Mouse (Mus musculus): Measurements from ENCODE around the gene Prr15l.
A peak's percentile ranks its signal among the peaks of the same experiment; 100 is the strongest.

Gene Prr15l

GRCm38 (mm10) chr11:96975511-96976378 lies 47.8 kb downstream of the Prr15l start:
- no peak for DNase-seq (ENCODE audit: low read depth, low spot score)

- DNase-seq (ENCODE audit: low read depth, low spot score): no peak
These were observed 48.4 kb downstream of the Prr15l start for GRCm38 (mm10) chr11:96976379-96976687.

DNA sequence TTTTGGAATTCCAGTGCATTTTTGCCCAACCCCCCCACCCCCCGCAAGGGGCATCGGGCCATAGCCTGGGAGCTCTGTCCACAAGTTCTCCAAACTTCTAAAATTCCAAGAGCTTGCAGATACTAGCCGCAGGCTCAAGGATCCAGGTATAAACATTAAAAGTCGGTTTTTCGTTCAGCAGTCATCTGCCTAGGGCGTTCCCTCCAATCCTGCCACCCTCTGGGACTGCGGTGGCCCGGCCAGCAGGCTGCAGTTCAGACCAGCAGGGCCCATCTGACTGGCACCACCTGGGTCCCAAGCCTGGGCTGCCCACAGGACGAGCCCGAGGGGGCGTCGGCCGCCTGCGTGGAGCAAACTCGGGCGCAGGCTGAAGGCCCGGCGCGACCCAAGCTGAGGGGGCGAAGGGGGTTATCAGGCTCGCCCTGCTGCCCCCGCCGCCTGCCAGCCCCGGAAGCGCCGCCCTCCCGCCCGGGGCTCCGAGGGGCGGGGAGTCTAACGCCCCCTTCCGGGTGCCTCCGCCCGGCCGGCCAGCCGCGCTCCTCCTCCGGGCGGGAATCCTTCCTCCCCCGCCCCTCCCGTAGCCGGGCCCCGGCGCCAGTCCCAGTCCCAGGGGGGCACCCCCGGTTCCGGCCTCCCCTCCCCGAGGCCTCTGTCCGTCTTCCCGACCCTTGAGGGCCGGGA lies 49.1 kb downstream of the Prr15l start:
- DNase-seq (ENCODE audit: low read depth, low spot score): peak; percentile 84

- peak; percentile 100 for DNase-seq (ENCODE audit: low read depth, low spot score)
These were observed 49.9 kb downstream of the Prr15l start for GRCm38 (mm10) chr11:96977606-96978400.

DNA sequence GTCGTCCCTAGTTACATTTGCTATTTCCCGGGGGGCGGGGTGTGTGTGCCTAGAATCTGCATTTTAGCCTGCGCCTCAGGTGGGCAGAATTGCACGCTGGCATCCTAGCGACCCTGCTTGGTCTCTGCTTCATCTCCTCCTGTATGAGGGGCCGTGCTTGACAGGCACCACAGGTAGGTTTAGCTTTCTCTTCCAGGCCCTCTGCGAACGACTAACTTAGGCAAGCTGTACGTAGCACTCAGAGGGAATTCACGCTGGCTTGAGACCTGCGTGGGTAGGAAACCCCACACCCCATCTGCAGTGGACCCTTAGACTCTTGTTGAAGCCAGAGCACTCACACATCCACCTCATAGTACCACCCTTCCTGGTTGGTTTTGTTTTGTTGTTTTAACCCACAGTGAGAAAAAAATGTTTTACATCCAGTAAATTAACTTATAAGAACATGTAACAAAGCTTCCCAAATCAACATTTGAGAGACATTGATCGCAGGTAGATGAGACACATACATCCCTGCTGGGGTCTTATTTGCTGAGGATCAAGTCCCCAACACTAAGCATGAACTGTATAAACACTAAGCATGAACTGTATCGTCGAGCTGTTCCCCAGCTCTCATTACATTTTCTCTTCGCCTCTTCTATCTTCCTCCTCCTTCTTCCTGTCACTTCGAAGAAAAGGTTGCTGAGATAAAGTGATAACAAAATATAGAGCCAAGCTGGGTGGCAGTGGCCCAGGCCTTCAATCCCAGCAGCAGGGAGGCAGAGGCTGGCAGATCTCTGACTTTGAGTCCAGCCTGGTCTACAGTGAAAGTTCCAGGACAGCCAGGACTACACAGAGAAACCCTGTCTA lies 50.7 kb downstream of the Prr15l start:
- no peak for DNase-seq (ENCODE audit: low read depth, low spot score)

- no peak for DNase-seq (ENCODE audit: low read depth, low spot score)
These were observed 51.4 kb downstream of the Prr15l start for GRCm38 (mm10) chr11:96979329-96979728.

DNA sequence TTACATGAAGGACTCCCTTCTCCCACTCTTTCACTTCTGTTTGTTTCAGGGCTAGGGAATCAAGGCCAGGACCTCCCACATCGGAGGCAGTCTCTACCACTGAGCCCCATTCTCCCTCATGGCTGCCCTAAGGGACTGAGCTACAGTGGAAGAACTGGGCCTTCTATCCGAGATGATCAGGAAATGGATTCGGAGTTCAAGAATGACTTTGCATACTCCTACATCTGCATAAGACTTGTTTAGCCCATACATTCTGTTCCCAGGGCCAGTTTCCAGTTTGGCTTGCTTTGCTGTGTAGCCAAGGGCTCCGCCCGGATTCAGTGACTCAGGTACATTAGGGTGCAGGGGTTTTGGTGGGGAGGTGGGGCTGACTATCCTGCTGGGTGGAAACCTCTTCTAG lies 52.1 kb downstream of the Prr15l start:
- no peak for DNase-seq (ENCODE audit: low read depth, low spot score)

DNA sequence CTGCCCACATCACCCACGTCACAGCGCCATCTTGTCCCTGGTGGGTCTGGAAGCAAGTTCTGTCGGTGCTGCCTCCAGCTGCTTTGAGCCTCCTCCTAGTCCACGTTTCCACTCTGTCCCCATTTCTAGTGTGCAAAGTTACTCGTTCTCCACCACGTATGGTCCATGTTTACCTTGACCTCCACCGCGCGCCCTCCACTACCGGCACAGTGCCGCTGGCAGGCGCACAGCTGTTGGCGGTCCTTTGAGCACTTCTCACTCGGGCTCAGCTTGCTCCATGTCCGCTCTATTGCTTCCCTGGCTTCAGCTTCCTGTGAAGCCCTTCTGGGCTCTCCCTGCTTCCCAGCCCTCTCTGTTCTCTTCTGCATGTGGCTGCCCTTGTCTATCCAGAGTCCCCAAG lies 53.6 kb downstream of the Prr15l start:
- no peak for DNase-seq (ENCODE audit: low read depth, low spot score)

GRCm38 (mm10) chr11:96982355-96982754 lies 54.5 kb downstream of the Prr15l start:
- peak; percentile 85 for DNase-seq (ENCODE audit: low read depth, low spot score)

GRCm38 (mm10) chr11:96982859-96983258 lies 55.0 kb downstream of the Prr15l start, which contains the start of gene Sp2:
Sp2 (minus strand) TSS chr11:96982959.
- no peak for DNase-seq (ENCODE audit: low read depth, low spot score)

DNA sequence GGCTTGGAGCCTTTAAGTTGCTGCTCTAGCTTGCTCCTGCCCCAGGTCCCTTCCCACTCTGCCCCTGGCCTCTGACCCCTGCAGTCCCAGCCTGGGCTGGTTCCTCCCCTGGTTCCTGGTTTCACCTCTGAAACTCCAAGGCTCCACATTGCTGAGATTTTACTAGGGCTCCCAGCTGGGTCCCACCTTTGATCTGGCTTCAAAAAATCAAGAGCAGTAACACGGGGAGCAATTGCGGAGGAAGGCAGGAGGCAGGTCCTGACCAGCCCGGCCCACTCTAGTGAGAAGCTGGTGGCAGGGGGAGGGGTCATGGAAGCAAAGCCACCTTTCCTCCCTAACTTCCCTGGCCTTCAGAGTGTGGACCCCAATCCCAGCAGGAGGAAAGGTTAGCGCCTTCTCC lies 57.0 kb downstream of the Prr15l start:
- no peak for DNase-seq (ENCODE audit: low read depth, low spot score)

DNA sequence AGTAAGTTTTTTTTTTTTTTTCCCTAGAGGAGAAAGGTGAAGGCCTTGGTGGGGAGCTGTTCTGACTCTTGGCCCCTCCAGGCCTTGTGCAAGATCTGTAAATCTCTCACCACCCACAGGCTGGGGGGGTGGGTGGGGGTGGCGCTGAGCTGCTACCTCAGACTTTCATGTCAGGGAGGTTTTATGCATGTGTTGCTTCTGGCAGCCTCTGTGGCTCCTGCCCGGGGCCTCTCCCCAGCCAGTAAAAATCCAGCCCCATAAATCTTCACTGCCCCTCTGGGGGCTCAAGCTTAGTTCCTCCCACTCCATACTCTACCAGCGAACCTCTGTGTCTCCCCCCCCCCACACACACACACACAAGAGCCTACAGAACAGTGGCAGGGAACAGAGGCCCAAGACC lies 58.6 kb downstream of the Prr15l start:
- DNase-seq (ENCODE audit: low read depth, low spot score): no peak
